Mouse (Mus musculus) brain, embryonic 14.5 days (tissue): Measurements from ENCODE around the gene Aak1.

ENCODE experiments used
- CTCF ChIP-seq: fragments of 200-500 bp; IDR thresholded peaks from 2 replicates; pipeline ENCODE4 v1.5.1; 2012; ENCODE audit warnings: inconsistent platforms, mild to moderate bottlenecking, moderate library complexity, borderline replicate concordance; ENCODE audit not compliant: insufficient read depth, insufficient read length; ENCODE audit errors: extremely low read depth
- POLR2A ChIP-seq: fragments of 200-500 bp; IDR thresholded peaks from 2 replicates; pipeline ENCODE4 v1.6.1; 2012; ENCODE audit warnings: mild to moderate bottlenecking, inconsistent platforms, borderline replicate concordance; ENCODE audit not compliant: poor library complexity, insufficient read depth, insufficient read length, severe bottlenecking; ENCODE audit errors: extremely low read depth

DNA sequence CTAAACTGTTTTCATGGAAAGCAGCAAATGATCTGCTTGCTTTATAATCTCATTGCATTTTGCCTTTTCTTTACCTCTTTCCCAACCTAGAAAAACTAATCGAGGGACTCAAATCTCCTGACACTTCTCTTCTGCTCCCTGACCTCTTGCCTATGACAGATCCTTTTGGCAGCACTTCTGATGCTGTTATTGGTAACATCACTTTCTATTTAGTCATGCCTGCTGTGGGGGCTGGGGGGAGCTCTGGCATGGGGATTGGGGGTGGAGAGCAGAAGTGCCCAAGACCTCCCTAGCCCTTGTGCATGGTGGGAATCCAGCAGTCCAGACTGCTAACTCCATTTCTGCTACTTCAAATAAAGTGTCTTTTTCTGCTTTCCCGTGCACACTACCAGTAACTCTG, 131.9 kb downstream of the Aak1 start:
- TF ChIP-seq CTCF (no peak), POLR2A (no peak)
